Mouse (Mus musculus) G1E (cell line): ENCODE measurements around the gene Tsfm.

Experiments used
- CTCF ChIP-seq: IDR thresholded peaks from 2 replicates; pipeline ENCODE4 v1.5.1; 2012; ENCODE audit warnings: low read depth, low read length, inconsistent platforms, mixed read lengths
- GATA1 ChIP-seq: IDR thresholded peaks from 2 replicates; pipeline ENCODE4 v1.6.1; 2012; ENCODE audit warnings: borderline replicate concordance, low read length, inconsistent platforms, mixed read lengths
- GATA2 ChIP-seq: IDR thresholded peaks from 2 replicates; pipeline ENCODE4 v1.6.1; 2012; ENCODE audit warnings: low read depth, low read length, inconsistent platforms, borderline replicate concordance

GRCm38 (mm10) chr10:127061513-127061912 lies 30.9 kb upstream of the Tsfm start:
- TF ChIP-seq CTCF, result no peak
- no peak for TF ChIP-seq GATA1
- no peak for TF ChIP-seq GATA2
